13 mouse cellular contexts compared by ENCODE assay signal in the genomic region with DNA sequence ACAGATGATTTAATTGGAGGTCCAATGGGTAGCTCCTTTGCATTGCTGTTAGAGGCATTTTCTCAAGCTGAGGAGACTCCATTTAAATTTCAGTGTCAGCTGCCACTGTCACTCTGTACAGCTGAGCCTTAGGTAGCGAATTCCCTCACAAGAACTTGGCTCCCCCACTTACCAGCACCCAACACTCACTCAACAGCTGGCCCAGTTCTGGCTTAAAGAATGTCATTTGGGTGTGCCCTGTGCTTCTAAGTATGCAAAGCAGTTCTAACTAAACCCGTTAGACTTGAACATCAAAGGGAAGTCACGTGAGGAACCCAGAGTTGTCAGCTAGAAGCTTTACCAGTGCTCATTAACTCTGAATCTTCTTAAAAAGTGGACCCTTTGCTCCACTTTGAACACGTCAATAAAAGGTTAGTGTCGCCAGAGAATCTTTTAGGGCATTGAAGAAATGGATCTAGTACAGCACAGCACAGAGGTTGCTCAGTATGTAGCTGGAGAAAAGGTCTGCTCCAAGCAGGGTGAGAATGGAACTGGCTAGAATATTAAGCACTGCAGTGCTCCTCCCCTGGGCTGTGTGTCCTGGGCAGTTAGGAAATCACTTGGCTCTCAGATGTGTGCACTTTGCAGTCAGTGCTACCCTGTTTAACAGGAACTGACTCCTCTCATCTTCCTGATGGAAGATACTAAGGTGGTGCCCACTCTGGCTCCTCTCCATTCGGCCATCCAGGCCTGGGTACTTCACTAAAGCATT. TPM values are rescaled to one million over a fixed set of nuclear protein-coding genes. Genes with fewer than 3 reads are reported as not detected.
DNase-seq lines count a peak whose midpoint lies in the region; ATAC-seq and TF ChIP-seq lines count a peak whose summit lies in the region.
"Had no signal": no experiment of that assay in that cellular context is flagged by ENCODE, and none has a peak within 500 bp of the region (broad histone marks: within the 10 kb centered on the region; RNA-seq: fewer than 3 reads in every experiment).

No protein-coding gene starts in this region.

- no peak overlapping the region for H3K4me3 ChIP-seq in forebrain, embryonic 13.5 days
- no peak overlapping the region for H3K4me3 ChIP-seq in forebrain, embryonic 14.5 days (ENCODE audit: low read depth, low read length)
- no peak overlapping the region for H3K4me3 ChIP-seq in lung, adult 2 months (replicated peaks; ENCODE audit: extremely low read depth, low read depth, low read length)
- H3K4me3 ChIP-seq: embryonic facial prominence, embryonic 13.5 days; midbrain, embryonic 15.5 days had no signal

- ATAC-seq in forebrain, embryonic 13.5 days: peak; percentile 36; the same call in 1 of the 2 replicates
- no peak for ATAC-seq in forebrain, embryonic 14.5 days
- ATAC-seq: intestine, embryonic 16.5 days; midbrain, embryonic 15.5 days had no signal

- no peak overlapping the region for H3K27ac ChIP-seq in forebrain, embryonic 13.5 days
- H3K27ac ChIP-seq in forebrain, embryonic 14.5 days (ENCODE audit: low read depth, low read length): no peak overlapping the region
- H3K27ac ChIP-seq: embryonic facial prominence, embryonic 13.5 days; midbrain, embryonic 15.5 days had no signal

- no peaks in the 10 kb centered on the region for H3K27me3 ChIP-seq in forebrain, embryonic 13.5 days
- no peaks in the 10 kb centered on the region for H3K27me3 ChIP-seq in forebrain, embryonic 14.5 days (replicated peaks; ENCODE audit: control insufficient read depth, insufficient read depth, low read length)
- H3K27me3 ChIP-seq: embryonic facial prominence, embryonic 13.5 days; midbrain, embryonic 15.5 days had no signal

- no peak for DNase-seq in forebrain, embryonic 14.5 days (ENCODE audit: low spot score)
- DNase-seq in CD4-positive helper T cell, adult 2 months (ENCODE audit: low read depth, low spot score): peak; percentile 51
- peak; percentile 56 for DNase-seq in induced T-regulatory cell, adult 2 months (ENCODE audit: low read depth)
- peak; percentile 31 for DNase-seq in lung, adult 2 months
- DNase-seq in thymus, postnatal 25 days: no peak
- DNase-seq in gastrocnemius, postnatal 25 days: no peak
- DNase-seq in heart, adult 9 months (ENCODE audit: low spot score in 2 of 2): no peak
- DNase-seq: cerebellum, adult 11 months; heart, postnatal 10 days had no signal

- 0 out of 2 replicates have a peak, but pooled peaks cover 5% of the 10 kb centered on the region for H3K4me1 ChIP-seq in forebrain, embryonic 13.5 days
- H3K4me1 ChIP-seq in forebrain, embryonic 14.5 days (ENCODE audit: control insufficient read depth, insufficient read depth, low read length): no peaks in the 10 kb centered on the region
- H3K4me1 ChIP-seq in lung, adult 2 months (ENCODE audit: control insufficient read depth, insufficient read depth, low read length): peaks cover 3% of the 10 kb centered on the region; the same call in 1 of the 2 replicates
- H3K4me1 ChIP-seq: embryonic facial prominence, embryonic 13.5 days had no signal

- no peak overlapping the region for H3K4me2 ChIP-seq in forebrain, embryonic 13.5 days
- H3K4me2 ChIP-seq in forebrain, embryonic 14.5 days (ENCODE audit: low read length): no peak overlapping the region
- H3K4me2 ChIP-seq: embryonic facial prominence, embryonic 13.5 days; midbrain, embryonic 15.5 days had no signal

- TF ChIP-seq POLR2A in lung, adult 2 months (IDR thresholded peaks at IDR 0.05; ENCODE audit: borderline replicate concordance, extremely low read depth, low read depth, low read length): no peak

- H3K9ac ChIP-seq in forebrain, embryonic 13.5 days: no peak overlapping the region
- H3K9ac ChIP-seq in forebrain, embryonic 14.5 days (ENCODE audit: low read length): no peak overlapping the region
- H3K9ac ChIP-seq: embryonic facial prominence, embryonic 13.5 days; midbrain, embryonic 15.5 days had no signal

- whole genome bisulfite sequencing in forebrain, embryonic 13.5 days: 57% methylated on average over 6 of the region's 6 CpGs
- WGBS in forebrain, embryonic 14.5 days: 50% methylated on average over 6 of the region's 6 CpGs
- WGBS in lung, adult 2 months: 56% methylated on average over 6 of the region's 6 CpGs

- H3K36me3 ChIP-seq in forebrain, embryonic 13.5 days (ENCODE audit: poor library complexity, severe bottlenecking): peaks cover 45% of the 10 kb centered on the region
- H3K36me3 ChIP-seq in forebrain, embryonic 14.5 days (ENCODE audit: control insufficient read depth, insufficient read depth, low read length): peaks cover 44% of the 10 kb centered on the region

- TF ChIP-seq CTCF in lung, adult 2 months (IDR thresholded peaks at IDR 0.05; ENCODE audit: insufficient read depth, low read length): no peak

- no peaks in the 10 kb centered on the region for H3K9me3 ChIP-seq in forebrain, embryonic 13.5 days (replicated peaks)
- no peaks in the 10 kb centered on the region for H3K9me3 ChIP-seq in forebrain, embryonic 14.5 days (replicated peaks; ENCODE audit: control insufficient read depth, low read length)
- H3K9me3 ChIP-seq: embryonic facial prominence, embryonic 13.5 days; midbrain, embryonic 15.5 days had no signal

RNA-seq across cellular contexts. Expression of gene Paqr3, which starts 21.2 kb away (rescaled TPM):
- 17.1 and 19.0 TPM in 2 replicates for polyA plus RNA-seq in forebrain, embryonic 13.5 days (2015; fragmentation: Nextera tagmentation; extraction: Ambion mirVana)
- polyA plus RNA-seq in forebrain, embryonic 14.5 days (2014; fragmentation: Nextera tagmentation; extraction: Ambion mirVana): 17.9 and 21.7 TPM in 2 replicates
- 4.9 and 9.0 TPM in 2 replicates for polyA plus RNA-seq in lung, adult 2 months (2012; rRNA removed)
- 1 to 10 TPM; 1.3 to 2.4 TPM for total RNA-seq in gastrocnemius, postnatal 25 days (2021)

Comparison
In these comparisons a context has a peak if more than half of its experiments do, and no peak if none do; other contexts are left out.
1. DNase-seq: peak in CD4-positive helper T cell, adult 2 months (single experiment), induced T-regulatory cell, adult 2 months (single experiment) and lung, adult 2 months (single experiment); none in forebrain, embryonic 14.5 days (single experiment), thymus, postnatal 25 days (single experiment), gastrocnemius, postnatal 25 days (single experiment) and heart, adult 9 months (0 of 2).